Mouse (Mus musculus): Measurements from ENCODE around the gene Pan2. TPM values are rescaled to one million over a fixed set of nuclear protein-coding genes. Genes with fewer than 3 reads are reported as not detected.
"Not testable (repeated sequence)": the region's sequence is repeated elsewhere in the genome, so short reads cannot be mapped to it uniquely, and the experiment has no call there.

Gene Pan2
- total and polyA plus RNA-seq, 3 experiments, result 6.5 to 15.2 (median 6.9) TPM

DNA sequence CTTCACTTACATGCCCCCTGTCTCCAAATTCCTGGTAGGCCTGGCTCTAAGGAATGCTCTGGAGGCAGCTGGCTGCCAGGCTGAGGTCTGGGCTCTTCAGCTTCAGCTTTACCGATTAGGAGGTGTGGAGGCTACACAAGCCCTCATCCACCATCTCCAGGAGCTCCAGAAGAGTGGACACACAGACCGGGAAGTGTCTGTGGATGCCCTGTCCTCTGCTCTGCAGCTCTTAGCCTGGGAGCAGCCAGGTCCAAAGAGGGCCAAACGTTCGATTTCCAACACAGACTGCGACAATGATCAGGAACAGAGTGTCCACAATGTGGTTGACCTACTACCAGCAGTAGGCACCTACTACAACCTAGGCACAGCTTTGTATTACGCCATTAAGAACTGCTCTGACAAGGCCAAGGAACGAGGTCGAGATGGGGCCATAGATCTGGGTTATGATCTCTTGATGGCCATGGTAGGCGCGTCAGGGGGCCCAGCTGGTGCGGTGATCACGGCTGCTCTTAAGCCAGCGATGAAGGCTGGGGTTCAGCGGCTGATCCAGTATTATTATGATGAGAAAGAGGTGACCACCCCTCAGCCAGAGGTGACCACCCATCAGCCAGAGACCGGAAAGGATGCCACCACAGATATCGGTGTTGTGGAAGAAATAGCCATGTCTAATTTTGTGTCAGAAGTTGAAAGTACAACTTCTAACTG, 33.8 kb upstream of the Pan2 start:
- Histone ChIP-seq H3K36me3 (ENCODE audit: control insufficient read depth, insufficient read depth, low read length) (peaks cover 5% of the 10 kb centered on the region; the same call in 1 of the 2 replicates), H3K27ac (peak overlapping the region; percentile 83), H3K4me1 (ENCODE audit: control insufficient read depth, insufficient read depth, low read length) (peaks cover 5% of the 10 kb centered on the region), H3K79me2 (replicated peaks; ENCODE audit: control insufficient read depth, insufficient read depth, low read length) (no peaks in the 10 kb centered on the region; the same call in 1 of the 2 replicates), H3K27me3 (ENCODE audit: control insufficient read depth, insufficient read depth, low read length) (no peaks in the 10 kb centered on the region), H3K4me3 (peak overlapping the region; percentile 88; the same call in 1 of the 2 replicates), H3K9ac (ENCODE audit: low read depth, low read length) (no peak overlapping the region)
- intact Hi-C loops (cut with DNase I), result loop anchor here (2.0 kb wide), 2 partner anchors 23 to 35 kb away; no protein-coding TSS in a partner anchor
- WGBS, result 91% methylated on average over 16 of the region's 16 CpGs
- no peak for DNase-seq
- TF ChIP-seq POLR2A (IDR thresholded peaks at IDR 0.05; ENCODE audit: insufficient read depth, low read depth, low read length) (no peak), EP300 (IDR thresholded peaks at IDR 0.05; ENCODE audit: insufficient read depth, low read depth, low read length) (no peak), CTCF (IDR thresholded peaks at IDR 0.05) (no peak)

DNA sequence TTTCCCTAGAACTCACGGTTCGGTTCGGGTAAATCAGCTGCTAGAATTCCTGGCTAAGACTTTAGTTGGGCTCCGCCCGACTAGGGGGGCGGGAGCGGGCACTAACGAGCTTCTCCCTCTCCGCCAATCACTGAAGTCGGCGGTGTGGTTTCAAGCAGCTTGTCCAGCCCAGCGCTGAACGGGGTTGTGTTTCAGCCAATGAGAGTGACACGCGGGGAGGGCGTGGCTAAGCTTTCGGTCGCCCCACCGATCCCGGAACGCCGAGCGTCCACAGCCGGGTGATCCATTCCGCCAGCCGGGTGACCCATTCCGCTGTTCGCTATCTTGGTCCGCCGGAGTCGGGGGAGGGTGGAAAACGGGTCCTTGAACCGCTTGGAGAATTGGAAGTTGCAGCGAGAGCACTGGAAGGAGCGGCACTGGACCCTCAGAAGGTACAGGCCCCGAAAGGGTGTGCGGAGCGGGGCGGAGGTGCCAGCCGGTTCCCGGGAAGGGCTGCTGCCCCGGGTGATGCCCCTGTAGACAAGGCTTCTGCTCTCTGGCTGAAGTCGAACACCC, 32.8 kb upstream of the Pan2 start, which contains the start of gene Stat2:
Stat2 (plus strand) TSS at position 273 of the 555 bp plus-strand sequence.
- intact Hi-C loops (cut with DNase I), result no loop called here
- peak within 1 kb of the TSS; percentile 90 for H3K9ac ChIP-seq (ENCODE audit: low read depth, low read length)
- H3K36me3 ChIP-seq (ENCODE audit: control insufficient read depth, insufficient read depth, low read length), result peaks cover 5% of the 10 kb centered on the region; the same call in 1 of the 2 replicates
- WGBS, result under 1% methylated on average over 43 of the region's 43 CpGs
- peaks cover 5% of the 10 kb centered on the region for H3K4me1 ChIP-seq (ENCODE audit: control insufficient read depth, insufficient read depth, low read length)
- no peaks in the 10 kb centered on the region; the same call in 1 of the 2 replicates for H3K79me2 ChIP-seq (replicated peaks; ENCODE audit: control insufficient read depth, insufficient read depth, low read length)
- H3K27me3 ChIP-seq (ENCODE audit: control insufficient read depth, insufficient read depth, low read length), result no peaks in the 10 kb centered on the region
- DNase-seq, result peak; percentile 95 to 98
- H3K4me3 ChIP-seq, result peak within 1 kb of the TSS; percentile 88
- peak within 1 kb of the TSS; percentile 83 for H3K27ac ChIP-seq
- no peak for TF ChIP-seq CTCF (IDR thresholded peaks at IDR 0.05)
- TF ChIP-seq POLR2A (IDR thresholded peaks at IDR 0.05; ENCODE audit: insufficient read depth, low read depth, low read length), result peak; percentile 95

- H3K27ac ChIP-seq, result peak overlapping the region; percentile 73
- H3K9ac ChIP-seq (ENCODE audit: low read depth, low read length), result peak overlapping the region; percentile 90
- H3K4me1 ChIP-seq (ENCODE audit: control insufficient read depth, insufficient read depth, low read length), result peaks cover 5% of the 10 kb centered on the region
- intact Hi-C loops (cut with DNase I), result no loop called here
- H3K36me3 ChIP-seq (ENCODE audit: control insufficient read depth, insufficient read depth, low read length), result peaks cover 5% of the 10 kb centered on the region; the same call in 1 of the 2 replicates
- H3K4me3 ChIP-seq, result peak overlapping the region; percentile 88
- no peaks in the 10 kb centered on the region; the same call in 1 of the 2 replicates for H3K79me2 ChIP-seq (replicated peaks; ENCODE audit: control insufficient read depth, insufficient read depth, low read length)
- TF ChIP-seq EP300 (IDR thresholded peaks at IDR 0.05; ENCODE audit: insufficient read depth, low read depth, low read length) (no peak), CTCF (IDR thresholded peaks at IDR 0.05) (peak; percentile 31)
- WGBS, result 29% methylated on average over 7 of the region's 7 CpGs
- no peak for DNase-seq
- H3K27me3 ChIP-seq (ENCODE audit: control insufficient read depth, insufficient read depth, low read length), result no peaks in the 10 kb centered on the region
Measured at GRCm38 (mm10) chr10:128270866-128271265, 32.3 kb upstream of the Pan2 start.

DNA sequence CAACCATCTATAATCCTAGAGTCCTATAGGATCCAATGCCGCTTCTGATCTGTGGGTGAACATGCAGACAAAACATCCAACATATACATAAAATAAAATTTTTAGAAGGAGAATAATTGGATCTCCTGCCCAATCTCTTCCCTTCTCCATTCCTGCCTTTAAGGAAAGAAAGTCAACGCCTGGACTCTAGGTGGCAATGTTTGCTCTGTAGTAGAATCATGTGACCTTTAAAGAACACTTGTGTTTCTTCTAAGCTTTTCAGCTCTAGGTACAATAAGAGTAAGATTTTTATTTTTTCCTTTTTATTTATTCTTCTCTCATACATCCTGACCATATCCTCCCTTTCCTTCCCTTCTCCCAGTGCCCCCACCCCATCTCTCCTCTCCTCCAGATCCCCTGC, 31.3 kb upstream of the Pan2 start:
- no peak overlapping the region for H3K27ac ChIP-seq
- no peak overlapping the region for H3K9ac ChIP-seq (ENCODE audit: low read depth, low read length)
- intact Hi-C loops (cut with DNase I), result no loop called here
- no peak overlapping the region for H3K4me3 ChIP-seq
- H3K79me2 ChIP-seq (replicated peaks; ENCODE audit: control insufficient read depth, insufficient read depth, low read length), result no peaks in the 10 kb centered on the region; the same call in 1 of the 2 replicates
- H3K27me3 ChIP-seq (ENCODE audit: control insufficient read depth, insufficient read depth, low read length), result no peaks in the 10 kb centered on the region
- TF ChIP-seq EP300 (IDR thresholded peaks at IDR 0.05; ENCODE audit: insufficient read depth, low read depth, low read length) (no peak), CTCF (IDR thresholded peaks at IDR 0.05) (peak; percentile 57)
- H3K4me1 ChIP-seq (ENCODE audit: control insufficient read depth, insufficient read depth, low read length), result peaks cover 5% of the 10 kb centered on the region
- WGBS, result 55% methylated on average over 2 of the region's 2 CpGs
- DNase-seq, result no peak
- H3K36me3 ChIP-seq (ENCODE audit: control insufficient read depth, insufficient read depth, low read length), result peaks cover 5% of the 10 kb centered on the region; the same call in 1 of the 2 replicates

GRCm38 (mm10) chr10:128272819-128273439, 30.2 kb upstream of the Pan2 start:
- TF ChIP-seq CTCF (IDR thresholded peaks at IDR 0.05), result peak; percentile 40
- 93% methylated on average over 7 of the region's 7 CpGs for WGBS
- H3K9ac ChIP-seq (ENCODE audit: low read depth, low read length); DNase-seq; H3K4me3 ChIP-seq; H3K27me3 ChIP-seq (ENCODE audit: control insufficient read depth, insufficient read depth, low read length); H3K4me1 ChIP-seq (ENCODE audit: control insufficient read depth, insufficient read depth, low read length); intact Hi-C loops (cut with DNase I); H3K36me3 ChIP-seq (ENCODE audit: control insufficient read depth, insufficient read depth, low read length); H3K27ac ChIP-seq; H3K79me2 ChIP-seq (replicated peaks; ENCODE audit: control insufficient read depth, insufficient read depth, low read length): not testable (repeated sequence)

DNA sequence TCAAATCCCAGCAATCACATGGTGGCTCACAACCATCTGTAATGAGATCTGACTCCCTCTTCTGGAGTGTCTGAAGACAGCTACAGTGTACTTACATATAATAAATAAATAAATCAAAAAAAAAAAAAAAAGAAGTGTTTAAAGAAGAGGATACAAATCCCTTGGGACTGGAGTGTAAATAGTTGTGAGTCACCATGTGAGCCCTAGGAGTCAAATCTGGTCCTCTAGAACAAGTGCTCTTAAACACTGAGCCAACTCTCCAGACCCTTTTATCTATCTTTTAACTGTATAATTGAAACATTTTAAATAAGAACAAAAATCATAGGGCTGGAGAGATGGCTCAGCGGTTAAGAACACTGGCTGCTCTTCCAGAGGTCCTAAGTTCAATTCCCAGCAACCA, 27.8 kb upstream of the Pan2 start:
- H3K27me3 ChIP-seq (ENCODE audit: control insufficient read depth, insufficient read depth, low read length); H3K9ac ChIP-seq (ENCODE audit: low read depth, low read length); H3K79me2 ChIP-seq (replicated peaks; ENCODE audit: control insufficient read depth, insufficient read depth, low read length); H3K36me3 ChIP-seq (ENCODE audit: control insufficient read depth, insufficient read depth, low read length); H3K4me3 ChIP-seq; H3K4me1 ChIP-seq (ENCODE audit: control insufficient read depth, insufficient read depth, low read length); DNase-seq; H3K27ac ChIP-seq; intact Hi-C loops (cut with DNase I): not testable (repeated sequence)
- WGBS, result 83% methylated on average over 1 of the region's 1 CpGs
